Mouse (Mus musculus) NIH3T3 (cell line): ENCODE data around the gene Nup93.
"Not testable (repeated sequence)": the region's sequence is repeated elsewhere in the genome, so short reads cannot be mapped to it uniquely, and the experiment has no call there.

Experiments used
- DNase-seq: peaks from one replicate; pipeline ENCODE4 v3.0.0-alpha.2; 2012; ENCODE audit warnings: low read depth

Nup93 gene

DNA sequence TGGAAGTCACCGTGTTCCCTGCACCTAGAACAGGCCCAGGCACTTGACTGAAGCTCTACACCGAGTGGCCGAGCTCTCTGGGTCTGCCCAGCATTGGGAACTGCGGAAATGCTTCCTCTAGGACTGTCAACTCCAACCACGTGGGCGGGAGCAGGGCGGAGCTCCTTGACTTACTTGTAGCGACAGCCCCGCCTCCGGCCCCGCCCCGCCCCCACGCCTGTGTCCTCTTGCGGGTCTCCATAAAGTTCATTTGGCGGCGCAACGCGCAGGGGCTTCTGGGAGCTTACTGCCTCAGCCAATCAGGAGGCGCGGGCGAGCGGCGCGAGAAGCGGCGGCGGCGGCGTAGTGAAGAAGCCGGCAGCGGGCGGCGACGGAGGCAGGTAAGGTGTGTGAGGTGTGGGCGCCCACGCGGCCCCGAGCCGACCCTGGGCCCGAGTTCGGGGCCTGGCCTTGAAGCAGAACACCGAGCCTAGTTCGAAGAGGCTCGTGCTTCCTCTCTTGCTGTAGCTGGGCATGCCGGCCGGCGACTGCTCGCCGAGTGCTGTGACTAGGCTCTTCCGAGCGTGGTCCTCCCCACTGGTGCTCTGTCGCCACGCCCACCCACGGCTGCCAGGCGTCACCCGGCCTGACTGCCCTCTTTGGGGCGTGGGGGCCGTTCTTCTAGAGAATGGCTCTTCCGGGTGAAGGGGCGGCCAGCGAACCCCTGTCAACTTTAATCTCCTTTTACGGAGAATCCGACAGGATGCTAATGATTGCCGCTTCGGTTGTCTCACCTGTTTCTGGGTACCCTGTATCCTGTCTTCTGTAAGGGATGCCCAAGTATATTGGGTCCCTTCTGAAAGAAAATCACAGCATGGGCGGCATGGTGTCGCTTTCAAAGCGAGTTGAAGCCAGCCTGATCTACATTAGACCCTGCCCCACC lies at the start of gene Nup93:
Nup93 (plus strand) TSS at position 313 of the 922 bp plus-strand sequence.
- DNase-seq = peak; percentile 100

DNA sequence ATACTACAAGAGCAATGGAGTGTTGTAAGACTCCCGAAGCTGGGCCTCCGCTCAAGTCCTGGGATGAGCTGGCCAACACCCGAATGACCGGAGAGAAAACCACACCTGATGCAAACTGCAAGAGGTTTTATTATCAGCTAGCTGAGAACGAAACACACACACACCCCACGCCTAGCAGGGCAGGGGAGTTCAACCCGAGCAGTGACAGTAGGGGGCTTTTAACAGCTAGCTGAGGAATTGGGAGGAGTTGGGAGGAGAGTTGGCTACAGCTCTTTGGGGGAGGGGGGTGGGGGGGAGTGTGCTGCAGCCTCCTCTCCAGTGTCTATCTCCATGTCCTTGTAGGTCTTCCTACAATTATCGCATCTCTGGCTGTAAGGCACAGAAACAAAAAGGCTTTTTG lies 48.6 kb upstream of the Nup93 start:
- DNase-seq = not testable (repeated sequence)

GRCm38 (mm10) chr8:94167244-94167643 lies 47.1 kb upstream of the Nup93 start:
- DNase-seq = peak; percentile 94

GRCm38 (mm10) chr8:94169547-94169946 lies 44.8 kb upstream of the Nup93 start:
- DNase-seq = no peak

- peak; percentile 79 for DNase-seq
Measured at GRCm38 (mm10) chr8:94171321-94171755, 43.0 kb upstream of the Nup93 start.

DNA sequence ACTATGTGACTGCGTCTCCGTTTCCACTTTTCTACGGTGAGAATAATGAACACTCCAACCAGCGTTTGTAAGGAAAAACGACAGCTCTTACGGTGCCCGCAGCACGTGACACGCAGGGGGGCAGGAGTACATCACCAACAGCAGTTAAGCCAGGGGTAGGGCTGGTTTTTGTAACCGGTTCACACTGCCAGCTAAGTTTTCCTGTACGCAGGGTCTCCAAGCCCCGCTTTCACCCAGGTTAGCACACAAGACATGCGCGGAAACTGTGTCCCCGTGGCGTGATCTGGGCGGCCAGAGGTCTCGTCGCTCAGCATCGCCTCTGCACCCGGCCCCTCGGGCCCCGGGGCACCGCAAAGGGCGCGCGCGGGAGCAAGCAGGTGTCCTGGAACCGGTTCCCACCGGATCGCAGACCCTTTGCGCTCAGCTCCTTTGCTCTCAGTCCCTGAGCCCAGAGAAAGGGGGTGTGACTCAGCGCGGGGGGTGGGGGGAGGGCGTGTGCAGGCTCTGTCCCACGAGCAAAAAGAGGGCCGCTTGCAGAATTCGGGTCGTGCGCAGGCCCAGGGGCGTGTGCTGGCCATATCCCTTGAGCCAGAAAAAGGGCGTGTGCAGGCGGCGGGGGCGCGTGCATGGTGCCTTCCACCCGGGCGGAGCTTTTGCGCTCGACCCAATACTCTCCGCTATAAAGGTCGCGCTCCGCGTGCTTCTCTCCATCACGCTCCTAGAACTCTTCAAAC lies 42.1 kb upstream of the Nup93 start, which contains the start of gene Mt2:
Mt2 (plus strand) TSS at position 590 of the 734 bp plus-strand sequence.
- DNase-seq = peak; percentile 94

DNA sequence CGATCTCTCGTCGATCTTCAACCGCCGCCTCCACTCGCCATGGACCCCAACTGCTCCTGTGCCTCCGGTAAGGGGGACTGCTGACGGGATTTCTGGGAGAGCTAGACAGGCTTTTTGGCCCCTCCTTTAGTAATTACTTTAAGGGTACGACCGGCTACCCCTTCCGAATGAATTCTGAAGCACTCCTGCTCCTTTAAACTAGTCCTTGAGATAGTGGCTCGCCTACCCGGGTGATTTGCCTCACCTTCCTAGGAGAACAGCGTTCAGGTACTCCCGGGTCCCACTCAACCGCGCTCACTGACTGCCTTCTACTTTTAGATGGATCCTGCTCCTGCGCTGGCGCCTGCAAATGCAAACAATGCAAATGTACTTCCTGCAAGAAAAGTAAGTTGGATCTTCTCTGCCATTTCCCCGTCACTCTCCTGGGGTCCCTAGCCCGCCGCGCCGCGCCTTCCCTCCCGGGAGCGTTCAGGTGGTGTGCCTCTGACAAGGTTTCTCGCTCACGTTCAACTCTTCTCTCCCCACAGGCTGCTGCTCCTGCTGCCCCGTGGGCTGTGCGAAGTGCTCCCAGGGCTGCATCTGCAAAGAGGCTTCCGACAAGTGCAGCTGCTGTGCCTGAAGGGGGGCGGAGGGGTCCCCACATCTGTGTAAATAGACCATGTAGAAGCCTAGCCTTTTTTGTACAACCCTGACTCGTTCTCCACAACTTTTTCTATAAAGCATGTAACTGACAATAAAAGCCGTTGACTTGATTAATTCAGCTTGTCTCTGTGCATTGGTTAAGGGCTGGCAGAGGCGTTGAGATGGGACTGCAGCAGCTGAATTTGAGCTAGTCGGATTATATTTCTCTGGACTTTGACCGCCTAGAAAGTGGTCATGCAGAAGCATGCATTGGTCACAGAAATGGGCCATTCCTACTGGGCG lies 41.3 kb upstream of the Nup93 start:
- peak; percentile 52 for DNase-seq

DNA sequence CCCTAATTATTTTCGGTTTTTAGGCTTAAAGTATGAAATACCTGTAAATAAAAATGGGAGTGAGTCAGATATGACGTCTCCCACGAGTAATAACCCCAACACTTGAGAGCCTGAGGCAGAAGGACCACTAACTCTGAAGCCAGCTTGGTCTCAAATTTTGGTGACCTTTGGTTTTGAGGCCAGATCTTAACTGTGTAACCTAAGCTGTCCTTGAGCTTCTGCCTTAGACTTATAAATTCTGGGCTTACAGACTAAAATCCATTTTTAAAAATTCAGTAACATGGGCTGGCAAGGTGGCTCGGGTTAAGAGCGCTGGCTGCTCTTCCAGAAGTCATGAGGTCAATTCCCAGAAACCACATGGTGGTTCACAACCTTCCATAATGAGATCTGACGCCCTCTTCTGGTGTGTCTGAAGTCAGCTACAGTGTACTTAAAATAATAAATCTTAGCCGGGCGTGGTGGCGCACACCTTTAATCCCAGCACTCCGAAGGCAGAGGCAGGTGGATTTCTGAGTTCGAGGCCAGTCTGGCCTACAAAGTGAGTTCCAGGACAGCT lies 40.4 kb upstream of the Nup93 start:
- peak; percentile 25 for DNase-seq

- DNase-seq = peak; percentile 71
Measured at GRCm38 (mm10) chr8:94174619-94175213, 39.6 kb upstream of the Nup93 start.

GRCm38 (mm10) chr8:94177716-94178390 lies 36.5 kb upstream of the Nup93 start:
- no peak for DNase-seq

DNA sequence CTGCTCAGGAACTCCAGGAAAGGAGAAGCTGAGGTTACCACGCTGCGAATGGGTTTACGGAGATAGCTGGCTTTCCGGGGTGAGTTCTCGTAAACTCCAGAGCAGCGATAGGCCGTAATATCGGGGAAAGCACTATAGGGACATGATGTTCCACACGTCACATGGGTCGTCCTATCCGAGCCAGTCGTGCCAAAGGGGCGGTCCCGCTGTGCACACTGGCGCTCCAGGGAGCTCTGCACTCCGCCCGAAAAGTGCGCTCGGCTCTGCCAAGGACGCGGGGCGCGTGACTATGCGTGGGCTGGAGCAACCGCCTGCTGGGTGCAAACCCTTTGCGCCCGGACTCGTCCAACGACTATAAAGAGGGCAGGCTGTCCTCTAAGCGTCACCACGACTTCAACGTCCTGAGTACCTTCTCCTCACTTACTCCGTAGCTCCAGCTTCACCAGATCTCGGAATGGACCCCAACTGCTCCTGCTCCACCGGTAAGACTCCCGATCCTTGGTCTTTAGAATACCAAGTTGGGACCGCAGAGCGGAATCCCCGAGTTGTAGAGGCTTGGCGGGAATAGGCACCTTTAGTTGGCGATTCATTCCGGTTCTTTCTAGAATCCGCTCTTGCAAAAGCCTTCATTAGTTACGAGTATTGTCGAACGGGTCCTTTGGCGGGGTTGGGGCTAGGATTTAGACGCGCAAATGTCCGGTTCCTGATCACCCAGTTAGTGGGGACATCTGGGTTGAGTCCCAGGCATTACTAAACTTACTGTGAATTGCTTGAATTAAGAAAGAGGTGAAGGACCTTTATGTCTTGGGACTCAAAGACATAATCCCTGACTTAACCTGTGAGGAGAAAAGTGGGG lies 35.3 kb upstream of the Nup93 start, which contains the start of gene Mt1:
Mt1 (plus strand) TSS at position 226 of the 856 bp plus-strand sequence.
- peak; percentile 100 for DNase-seq

- DNase-seq = peak; percentile 52
Measured at GRCm38 (mm10) chr8:94179713-94180560, 34.4 kb upstream of the Nup93 start.

- no peak for DNase-seq
Measured at GRCm38 (mm10) chr8:94180561-94180908, 33.8 kb upstream of the Nup93 start.

GRCm38 (mm10) chr8:94182055-94182929 lies 32.1 kb upstream of the Nup93 start:
- peak; percentile 31 for DNase-seq

DNA sequence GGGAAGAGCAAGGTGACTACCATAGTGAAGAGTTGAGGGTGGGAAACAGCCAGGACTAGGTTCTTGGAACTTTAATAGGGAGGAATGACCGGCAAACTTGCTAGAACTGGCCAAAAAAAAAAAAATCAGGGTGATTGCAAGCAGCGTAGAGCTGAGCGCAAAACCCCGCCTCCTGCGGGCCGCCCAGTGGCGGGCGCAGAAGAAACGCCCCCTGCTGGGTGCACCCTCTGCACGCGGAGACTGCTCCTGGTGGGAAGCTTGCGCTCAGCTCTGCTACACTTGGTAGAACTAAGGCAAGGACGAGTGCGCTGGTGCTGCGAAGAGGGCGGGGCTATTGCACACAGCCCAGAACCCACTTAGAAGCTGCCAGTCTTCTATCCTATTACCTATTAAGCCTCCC lies 31.2 kb upstream of the Nup93 start:
- peak; percentile 96 for DNase-seq

DNA sequence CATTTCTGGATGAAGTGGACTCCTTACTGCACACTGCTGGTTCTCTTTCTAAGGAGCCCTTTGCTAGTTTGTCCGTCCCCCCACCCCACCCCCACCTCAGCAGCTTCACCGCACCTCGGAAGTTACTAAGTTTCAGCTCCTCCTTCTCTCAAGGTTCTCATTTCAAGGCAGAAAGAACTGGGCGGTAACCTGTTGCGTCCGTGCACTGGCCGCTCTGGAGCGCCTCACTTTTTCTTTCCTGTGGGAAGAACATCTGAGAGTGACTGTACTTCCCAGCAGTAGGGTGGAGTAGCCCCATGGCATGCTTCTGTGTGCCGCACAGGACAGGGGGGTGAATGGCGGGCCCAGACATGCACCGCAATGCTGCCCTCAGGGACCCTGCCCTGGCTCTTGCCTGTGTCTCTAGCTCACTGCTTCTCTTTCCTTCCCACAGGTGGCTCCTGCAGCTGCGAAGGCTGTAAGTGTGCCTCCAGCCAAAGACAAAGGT lies 30.0 kb upstream of the Nup93 start:
- no peak for DNase-seq

GRCm38 (mm10) chr8:94185791-94186190 lies 28.6 kb upstream of the Nup93 start:
- no peak for DNase-seq
